Mouse (Mus musculus): ENCODE measurements around the gene Myo1h.

- TF ChIP-seq CTCF (IDR thresholded peaks at IDR 0.05; ENCODE audit: low read depth) (no peak), EP300 (IDR thresholded peaks at IDR 0.05; ENCODE audit: low read depth) (no peak)
Measured at GRCm38 (mm10) chr5:114407810-114408209, 118.8 kb downstream of the Myo1h start.

Measured in liver, embryonic 14.5 days (tissue).